Mouse (Mus musculus): ENCODE results near the gene Kcnj10.

DNA sequence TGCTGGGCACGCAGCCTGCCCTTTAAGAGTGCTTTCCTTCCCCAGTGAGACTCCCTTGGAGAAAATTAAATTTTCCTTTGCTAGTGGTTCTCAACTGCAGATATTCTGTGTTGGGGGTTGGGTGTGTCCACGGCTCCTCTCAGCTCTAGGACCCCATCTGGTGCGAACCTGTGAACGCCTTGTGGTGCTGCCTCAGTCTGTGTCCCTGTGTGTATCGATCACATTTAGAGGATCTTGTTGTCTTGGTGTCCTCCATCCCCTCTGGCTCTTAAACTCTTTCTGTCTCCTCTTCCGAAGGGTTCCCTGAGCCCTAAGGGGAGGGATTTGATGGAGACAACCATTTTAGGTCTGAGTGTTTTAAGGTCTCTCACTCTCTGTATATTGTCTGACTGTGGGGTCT lies 79.2 kb downstream of the Kcnj10 start:
- no peak for TF ChIP-seq POLR2A (IDR thresholded peaks at IDR 0.05; ENCODE audit: control insufficient read depth, low read depth, low read length)
- no peak for TF ChIP-seq CTCF (IDR thresholded peaks at IDR 0.05; ENCODE audit: control insufficient read depth, insufficient read depth, insufficient replicate concordance, low read depth, low read length)
